Mouse (Mus musculus) neural tube, embryonic 12.5 days (tissue): ENCODE results near the gene Olfr1426. TPM values are rescaled to one million over a fixed set of nuclear protein-coding genes. Genes with fewer than 3 reads are reported as not detected.
"Not testable (repeated sequence)": the region's sequence is repeated elsewhere in the genome, so short reads cannot be mapped to it uniquely, and the experiment has no call there.

Experiments
- ATAC-seq: fragments of 200-750 bp; cut with Nextera tagmentation; 2 replicates; pipeline ENCODE4 v1.8.0; 2017; ENCODE audit warnings: low read depth, mild to moderate bottlenecking, moderate TSS enrichment, moderate library complexity; ENCODE audit not compliant: low FRiP score
- H3K27ac ChIP-seq: fragments of 300-500 bp; sonication (generic); 2 replicates; pipeline ENCODE4 v1.5.1; 2016
- H3K27me3 ChIP-seq: fragments of 300-500 bp; sonication (generic); replicated peaks from 2 replicates; pipeline ENCODE4 v1.6.1; 2016; ENCODE audit warnings: mild to moderate bottlenecking
- H3K36me3 ChIP-seq: fragments of 300-500 bp; sonication (generic); 2 replicates; pipeline ENCODE4 v1.6.1; 2016; ENCODE audit warnings: mild to moderate bottlenecking
- H3K4me1 ChIP-seq: fragments of 300-500 bp; sonication (generic); 2 replicates; pipeline ENCODE4 v1.6.1; 2016
- H3K4me2 ChIP-seq: fragments of 300-500 bp; sonication (generic); replicated peaks from 2 replicates; pipeline ENCODE4 v1.6.1; 2016; ENCODE audit warnings: mild to moderate bottlenecking
- H3K4me3 ChIP-seq: fragments of 300-500 bp; sonication (generic); 2 replicates; pipeline ENCODE4 v1.5.1; 2016
- H3K9ac ChIP-seq: fragments of 300-500 bp; sonication (generic); 2 replicates; pipeline ENCODE4 v1.6.1; 2016; ENCODE audit warnings: mild to moderate bottlenecking
- H3K9me3 ChIP-seq: fragments of 300-500 bp; sonication (generic); 2 replicates; pipeline ENCODE4 v1.6.1; 2016; ENCODE audit warnings: mild to moderate bottlenecking
- WGBS: fragments of 180-500 bp; shearing (Covaris S2); methylation state at CpG from one replicate; pipeline ENCODE4 v1.1.7; 2016; 5-methylcytosine and 5-hydroxymethylcytosine counted together
- polyA plus RNA-seq: library from polyadenylated mRNA; unstranded; fragments of >200 nt; fragmentation: Nextera tagmentation; extraction: Ambion mirVana; gene quantifications from 2 replicates; pipeline ENCODE4 v1.2.1, GENCODE M21; 2016

Olfr1426 gene
- polyA plus RNA-seq = not detected in 2 replicates

DNA sequence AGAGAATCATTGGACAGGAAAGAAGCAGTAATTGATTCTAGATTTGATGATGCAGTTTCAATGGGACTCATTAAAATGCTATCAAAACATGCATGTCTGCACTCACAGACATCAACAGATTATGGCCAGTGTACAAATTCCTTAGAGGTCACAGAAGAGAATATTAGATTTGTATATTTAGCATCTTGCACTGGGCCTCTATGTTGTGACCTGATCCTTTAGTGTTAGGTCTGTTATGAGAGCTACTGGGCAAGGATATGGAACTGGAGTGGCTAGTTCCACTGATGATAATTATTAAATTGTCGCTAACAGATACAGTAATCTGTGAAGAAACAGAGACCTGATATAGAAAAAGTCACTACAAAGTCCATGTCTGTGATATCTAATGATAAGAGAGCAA, at the start of gene Olfr1426:
Gene Olfr1426, minus strand, starts transcription at position 101 of the 400 bp plus-strand sequence.
- no peak within 1 kb of the TSS for H3K27ac ChIP-seq
- WGBS = 84% methylated on average over 1 of the region's 1 CpGs
- no peaks in the 10 kb centered on the region for H3K9me3 ChIP-seq
- H3K4me1 ChIP-seq = no peaks in the 10 kb centered on the region
- H3K4me3 ChIP-seq = no peak within 1 kb of the TSS
- no peak within 1 kb of the TSS for H3K9ac ChIP-seq
- no peak for ATAC-seq
- H3K27me3 ChIP-seq = no peaks in the 10 kb centered on the region
- no peaks in the 10 kb centered on the region for H3K36me3 ChIP-seq
- H3K4me2 ChIP-seq = no peak within 1 kb of the TSS

DNA sequence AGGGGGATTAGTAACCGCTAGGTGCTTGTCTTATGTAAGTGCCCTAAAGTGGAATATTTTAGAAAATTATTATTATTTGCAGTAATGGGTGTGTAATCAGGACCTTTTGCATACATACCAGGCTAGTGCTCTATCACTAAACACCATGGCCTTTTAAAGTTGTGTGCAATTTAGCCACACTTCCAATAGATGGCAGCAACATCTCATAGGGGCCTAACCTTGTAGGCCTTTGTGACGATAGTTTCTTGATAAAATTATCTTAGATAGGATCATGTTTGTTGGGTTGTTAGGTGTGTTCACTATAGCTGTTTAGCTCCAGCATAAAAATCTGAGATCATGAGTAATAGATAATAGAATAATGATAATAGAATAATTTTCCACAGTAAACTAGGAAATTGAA, 42.5 kb upstream of the Olfr1426 start:
- no peak overlapping the region for H3K4me2 ChIP-seq
- H3K27ac ChIP-seq = no peak overlapping the region
- no peak overlapping the region for H3K4me3 ChIP-seq
- 35% methylated on average over 2 of the region's 2 CpGs for WGBS
- H3K27me3 ChIP-seq = no peaks in the 10 kb centered on the region
- H3K9me3 ChIP-seq = no peaks in the 10 kb centered on the region
- no peak overlapping the region for H3K9ac ChIP-seq
- no peaks in the 10 kb centered on the region for H3K36me3 ChIP-seq
- ATAC-seq = no peak
- H3K4me1 ChIP-seq = no peaks in the 10 kb centered on the region

DNA sequence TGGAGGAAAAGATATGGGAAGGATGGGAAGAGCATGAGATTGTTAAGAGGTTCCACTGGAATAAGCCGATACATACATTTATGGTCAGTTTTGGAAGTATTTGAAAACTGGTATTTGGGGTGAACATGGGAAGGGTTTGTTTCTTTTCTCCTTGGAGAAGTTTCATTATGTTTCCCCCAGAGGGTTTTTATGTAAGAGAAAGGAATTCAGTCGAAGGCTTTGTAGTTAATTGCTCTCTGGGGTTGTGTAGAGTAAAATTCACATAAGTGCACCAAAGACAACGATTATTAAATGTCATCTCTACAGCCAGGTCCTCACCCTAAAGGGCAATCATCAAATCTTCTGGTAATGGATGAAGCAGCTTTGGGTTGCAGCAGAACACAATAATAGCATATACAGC, 31.3 kb upstream of the Olfr1426 start, which contains the start of gene Olfr76:
Gene Olfr76, minus strand, starts transcription at position 101 of the 400 bp plus-strand sequence.
- no peak for ATAC-seq
- no peak within 1 kb of the TSS for H3K4me3 ChIP-seq
- no peaks in the 10 kb centered on the region for H3K27me3 ChIP-seq
- no peak within 1 kb of the TSS for H3K4me2 ChIP-seq
- 75% methylated on average over 3 of the region's 3 CpGs for WGBS
- H3K36me3 ChIP-seq = no peaks in the 10 kb centered on the region
- H3K9me3 ChIP-seq = no peaks in the 10 kb centered on the region
- H3K27ac ChIP-seq = no peak within 1 kb of the TSS
- no peaks in the 10 kb centered on the region for H3K4me1 ChIP-seq
- H3K9ac ChIP-seq = no peak within 1 kb of the TSS

DNA sequence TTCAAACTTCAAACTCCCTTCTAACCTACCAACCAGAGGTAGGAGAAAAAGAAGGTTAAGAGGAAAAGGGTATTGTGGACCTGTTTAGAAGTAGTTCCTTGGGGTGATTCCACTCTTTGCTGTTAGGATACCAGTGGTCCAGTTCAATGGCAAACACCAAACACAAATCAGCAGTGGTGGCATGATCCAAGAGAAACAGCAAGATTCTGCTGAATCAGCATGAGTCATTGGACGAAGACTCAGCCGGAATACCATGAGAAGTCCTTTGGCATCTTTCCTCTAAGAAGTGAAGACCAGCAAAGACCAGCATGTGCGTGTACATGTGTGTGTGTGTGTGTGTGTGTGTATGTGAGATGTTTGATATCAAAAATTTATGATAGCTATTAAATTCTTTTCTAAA, 24.7 kb upstream of the Olfr1426 start:
- no peaks in the 10 kb centered on the region for H3K4me1 ChIP-seq
- no peak overlapping the region for H3K27ac ChIP-seq
- H3K36me3 ChIP-seq = no peaks in the 10 kb centered on the region
- no peak overlapping the region for H3K9ac ChIP-seq
- H3K9me3 ChIP-seq = no peaks in the 10 kb centered on the region
- no peak for ATAC-seq
- no peak overlapping the region for H3K4me2 ChIP-seq
- H3K27me3 ChIP-seq = no peaks in the 10 kb centered on the region
- WGBS = 92% methylated on average over 3 of the region's 3 CpGs
- no peak overlapping the region for H3K4me3 ChIP-seq

DNA sequence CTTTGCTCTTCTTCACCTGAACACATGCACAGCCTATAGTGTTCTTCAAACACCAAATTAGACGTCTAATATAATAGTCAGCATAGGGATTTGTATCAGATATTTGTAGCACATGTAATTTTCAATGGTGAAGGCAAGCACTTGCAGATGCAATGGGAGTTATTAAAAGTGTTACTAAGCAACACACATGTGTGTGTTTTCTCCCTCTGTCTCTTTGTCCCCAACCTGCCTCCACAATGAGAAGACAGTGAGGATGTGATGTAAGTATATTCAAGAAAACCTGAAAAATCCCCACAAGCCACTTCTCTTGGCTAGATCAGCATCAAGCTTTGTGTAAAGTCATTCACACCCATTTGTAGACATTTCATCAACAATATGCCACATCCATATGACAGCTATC, 24.0 kb upstream of the Olfr1426 start, which contains the start of gene Olfr1428:
Gene Olfr1428, minus strand, starts transcription at position 101 of the 400 bp plus-strand sequence.
- 90% methylated on average over 1 of the region's 1 CpGs for WGBS
- no peaks in the 10 kb centered on the region for H3K9me3 ChIP-seq
- no peaks in the 10 kb centered on the region for H3K36me3 ChIP-seq
- no peak for ATAC-seq
- no peaks in the 10 kb centered on the region for H3K27me3 ChIP-seq
- H3K27ac ChIP-seq = no peak within 1 kb of the TSS
- H3K4me2 ChIP-seq = no peak within 1 kb of the TSS
- H3K9ac ChIP-seq = no peak within 1 kb of the TSS
- H3K4me3 ChIP-seq = no peak within 1 kb of the TSS
- H3K4me1 ChIP-seq = no peaks in the 10 kb centered on the region

DNA sequence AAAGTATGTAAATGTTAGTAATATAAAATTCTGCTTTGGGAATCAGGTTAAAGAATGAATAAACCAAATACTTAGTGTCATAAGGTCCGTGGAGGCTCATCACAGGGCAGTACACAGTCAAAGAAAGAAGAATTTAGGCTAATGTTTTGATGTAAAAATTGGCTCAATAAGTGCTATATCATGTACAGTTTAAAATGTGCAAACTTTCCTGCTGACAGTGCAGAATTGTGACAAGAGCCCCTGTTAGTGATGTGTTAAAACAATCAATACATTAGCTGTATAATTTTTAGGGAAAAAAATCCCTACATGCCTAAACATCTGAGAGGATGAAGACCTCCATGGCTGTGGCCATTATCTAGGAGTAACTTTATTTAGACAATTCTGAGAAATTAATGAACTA, 22.0 kb upstream of the Olfr1426 start:
- Histone ChIP-seq H3K4me3 (no peak overlapping the region), H3K27me3 (no peaks in the 10 kb centered on the region), H3K4me1 (no peaks in the 10 kb centered on the region), H3K9me3 (no peaks in the 10 kb centered on the region), H3K4me2 (no peak overlapping the region), H3K9ac (no peak overlapping the region), H3K36me3 (no peaks in the 10 kb centered on the region), H3K27ac (no peak overlapping the region)
- no peak for ATAC-seq
- 77% methylated on average over 1 of the region's 1 CpGs for WGBS

DNA sequence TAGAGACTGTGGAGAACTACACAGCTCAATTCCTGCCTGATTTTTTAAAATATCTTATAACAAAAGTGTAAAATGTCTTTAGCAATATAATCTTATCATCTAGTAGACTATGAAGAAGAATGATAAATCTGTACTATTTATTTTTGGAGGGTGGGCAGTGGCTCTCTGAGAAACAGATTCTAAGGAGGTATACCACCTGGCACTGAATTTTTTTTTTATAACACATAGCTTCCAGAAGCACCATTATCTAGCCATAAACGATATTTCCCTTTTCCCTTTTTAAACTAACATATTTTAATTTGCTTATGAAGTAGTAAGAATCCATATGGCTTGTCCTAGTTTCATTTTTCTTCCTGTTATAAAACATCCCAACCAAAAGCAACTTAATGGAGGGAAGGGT, 12.7 kb upstream of the Olfr1426 start:
- Histone ChIP-seq H3K36me3 (no peaks in the 10 kb centered on the region), H3K4me2 (no peak overlapping the region), H3K9ac (no peak overlapping the region), H3K9me3 (no peaks in the 10 kb centered on the region), H3K4me3 (no peak overlapping the region), H3K27me3 (no peaks in the 10 kb centered on the region), H3K27ac (no peak overlapping the region), H3K4me1 (no peaks in the 10 kb centered on the region)
- WGBS = 55% methylated on average over 1 of the region's 1 CpGs
- ATAC-seq = no peak

DNA sequence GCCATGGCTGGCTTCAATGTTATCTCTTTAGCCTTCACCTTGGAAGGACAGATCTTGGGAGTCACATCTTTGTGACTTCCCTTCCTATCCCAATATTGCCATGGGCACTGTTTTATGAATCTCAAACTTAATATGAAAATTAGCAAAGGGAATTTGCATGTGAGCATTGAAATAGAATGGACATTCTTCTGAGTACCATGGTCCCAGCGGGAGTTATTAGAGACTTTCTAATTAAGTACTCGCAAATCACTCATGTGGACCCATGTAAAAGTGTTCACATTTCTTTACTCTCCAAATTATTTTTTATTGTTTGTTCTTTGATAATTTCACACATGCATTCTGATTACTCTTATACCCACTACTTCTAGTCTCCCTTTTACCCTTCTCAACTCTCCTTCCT, 11.4 kb upstream of the Olfr1426 start, which contains the start of gene Olfr1427:
Gene Olfr1427, minus strand, starts transcription at position 101 of the 400 bp plus-strand sequence.
- ATAC-seq = no peak
- no peak within 1 kb of the TSS for H3K4me2 ChIP-seq
- H3K4me3 ChIP-seq = no peak within 1 kb of the TSS
- H3K36me3 ChIP-seq = no peaks in the 10 kb centered on the region
- 94% methylated on average over 2 of the region's 2 CpGs for WGBS
- H3K9ac ChIP-seq = no peak within 1 kb of the TSS
- H3K9me3 ChIP-seq = no peaks in the 10 kb centered on the region
- H3K27me3 ChIP-seq = no peaks in the 10 kb centered on the region
- no peak within 1 kb of the TSS for H3K27ac ChIP-seq
- no peaks in the 10 kb centered on the region for H3K4me1 ChIP-seq

DNA sequence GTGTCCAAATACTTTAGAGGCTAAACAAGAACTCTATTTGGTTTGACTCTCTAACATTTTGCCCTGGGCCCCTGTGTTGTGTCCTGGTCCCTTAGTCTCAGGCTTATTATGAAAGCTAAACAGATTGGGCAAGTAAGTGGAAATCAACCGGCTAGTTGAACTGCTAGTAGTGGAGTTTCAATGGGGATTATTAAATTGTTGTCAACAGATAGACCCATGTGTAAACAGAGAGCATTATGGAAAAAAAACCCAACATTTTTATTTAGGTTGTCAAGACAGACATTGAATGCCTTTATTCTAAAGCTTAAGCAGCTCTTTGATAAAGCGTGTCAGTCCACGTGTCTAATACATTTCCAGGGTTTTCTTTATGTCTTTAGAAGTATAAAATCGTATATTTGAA, 14.2 kb downstream of the Olfr1426 start, which contains the start of gene Olfr1425:
Gene Olfr1425, minus strand, starts transcription at position 101 of the 400 bp plus-strand sequence.
- not testable (repeated sequence) for H3K9me3 ChIP-seq, H3K4me3 ChIP-seq, H3K9ac ChIP-seq, ATAC-seq, H3K27ac ChIP-seq, H3K36me3 ChIP-seq, H3K4me1 ChIP-seq, H3K4me2 ChIP-seq, H3K27me3 ChIP-seq
- WGBS = 86% methylated on average over 4 of the region's 4 CpGs

DNA sequence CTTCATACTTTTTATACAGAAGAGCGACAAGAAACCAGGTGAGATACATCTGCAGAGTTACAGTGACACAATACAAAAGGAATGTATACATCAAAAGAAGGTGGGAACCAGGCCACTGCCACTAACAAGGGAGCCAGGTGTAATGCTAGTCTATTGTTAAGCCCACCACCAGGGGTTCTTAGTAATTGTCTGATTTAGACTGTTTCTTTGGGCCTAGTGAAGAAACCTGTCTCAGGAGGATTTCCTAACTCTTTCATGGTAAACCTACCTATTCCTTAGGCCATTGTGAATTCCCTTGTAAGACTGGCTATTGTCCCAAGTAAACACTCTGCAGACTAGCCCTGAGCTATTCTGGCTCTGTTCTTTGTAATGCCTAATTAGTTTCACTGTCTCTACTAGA, 22.3 kb downstream of the Olfr1426 start:
- not testable (repeated sequence) for H3K4me3 ChIP-seq, H3K4me1 ChIP-seq, H3K27me3 ChIP-seq, H3K27ac ChIP-seq, H3K36me3 ChIP-seq, H3K4me2 ChIP-seq, H3K9me3 ChIP-seq, H3K9ac ChIP-seq, ATAC-seq
- WGBS = 88% methylated on average over 1 of the region's 1 CpGs

DNA sequence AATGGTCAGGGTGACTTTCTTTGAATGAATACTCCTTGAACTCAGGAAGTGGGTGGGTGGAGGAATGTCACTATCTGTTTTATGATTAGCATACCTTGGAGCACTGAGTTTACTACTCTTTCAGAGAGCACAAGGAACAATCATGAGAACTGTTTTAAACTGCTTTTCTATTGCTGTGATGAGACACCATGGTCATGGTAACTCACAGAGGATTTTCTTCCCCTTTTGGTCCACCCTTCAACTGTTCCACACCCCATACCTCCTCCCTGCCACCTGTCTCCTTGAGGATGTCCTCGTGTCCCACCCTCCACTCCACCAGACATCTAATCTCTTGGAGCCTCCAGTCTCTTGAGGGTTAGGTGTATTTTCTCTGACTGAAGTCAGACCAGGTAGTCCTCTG, 24.0 kb downstream of the Olfr1426 start:
- WGBS = 78% methylated on average over 1 of the region's 1 CpGs
- not testable (repeated sequence) for H3K9me3 ChIP-seq, H3K4me2 ChIP-seq, H3K27ac ChIP-seq, ATAC-seq, H3K4me1 ChIP-seq, H3K9ac ChIP-seq, H3K36me3 ChIP-seq, H3K27me3 ChIP-seq, H3K4me3 ChIP-seq

DNA sequence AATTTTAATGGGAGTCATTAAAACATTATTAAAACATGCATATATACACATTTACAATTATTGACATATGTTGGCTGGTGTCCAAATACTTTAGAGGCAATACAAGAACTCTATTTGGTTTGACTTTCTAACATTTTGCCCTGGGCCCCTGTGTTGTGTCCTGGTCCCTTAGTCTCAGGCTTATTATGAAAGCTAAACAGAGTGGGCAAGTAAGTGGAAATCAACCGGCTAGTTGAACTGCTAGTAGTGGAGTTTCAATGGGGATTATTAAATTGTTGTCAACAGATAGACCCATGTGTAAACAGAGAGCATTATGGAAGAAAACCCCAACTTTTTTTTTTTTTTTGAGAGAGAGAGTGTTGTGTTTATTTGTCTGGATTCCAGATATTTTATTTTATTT, 29.2 kb downstream of the Olfr1426 start, which contains the start of gene Olfr1424:
Gene Olfr1424, minus strand, starts transcription at position 101 of the 400 bp plus-strand sequence.
- not testable (repeated sequence) for H3K9me3 ChIP-seq, H3K36me3 ChIP-seq, H3K4me3 ChIP-seq, H3K4me2 ChIP-seq, H3K4me1 ChIP-seq, H3K9ac ChIP-seq, ATAC-seq, H3K27me3 ChIP-seq, H3K27ac ChIP-seq
- 87% methylated on average over 1 of the region's 1 CpGs for WGBS

DNA sequence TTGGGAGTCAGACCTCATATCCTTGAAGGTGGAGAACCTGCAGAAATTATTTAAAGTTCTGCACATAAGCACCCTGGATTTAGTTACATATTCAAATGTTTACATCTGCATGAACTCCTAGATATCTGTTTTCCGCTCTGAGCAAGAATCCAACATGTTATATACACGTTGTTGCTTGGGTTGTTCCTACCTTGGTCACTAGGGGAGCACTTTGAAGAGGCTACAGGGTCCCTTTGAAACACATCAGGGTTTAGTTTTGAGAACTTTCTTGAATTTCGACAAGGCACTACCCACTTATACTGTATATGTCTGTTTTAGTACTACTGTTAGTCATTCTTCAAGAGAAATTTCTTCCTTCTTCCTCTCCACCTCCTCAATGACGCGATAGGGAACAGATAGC, 48.6 kb downstream of the Olfr1426 start:
- H3K27me3 ChIP-seq = no peaks in the 10 kb centered on the region
- H3K36me3 ChIP-seq = no peaks in the 10 kb centered on the region
- no peak overlapping the region for H3K9ac ChIP-seq
- ATAC-seq = no peak
- no peak overlapping the region for H3K27ac ChIP-seq
- no peaks in the 10 kb centered on the region for H3K4me1 ChIP-seq
- H3K4me2 ChIP-seq = no peak overlapping the region
- no peaks in the 10 kb centered on the region for H3K9me3 ChIP-seq
- H3K4me3 ChIP-seq = no peak overlapping the region
- WGBS = 91% methylated on average over 5 of the region's 5 CpGs
